Comparison of ENCODE assay signal across 13 mouse cellular contexts in the genomic region with DNA sequence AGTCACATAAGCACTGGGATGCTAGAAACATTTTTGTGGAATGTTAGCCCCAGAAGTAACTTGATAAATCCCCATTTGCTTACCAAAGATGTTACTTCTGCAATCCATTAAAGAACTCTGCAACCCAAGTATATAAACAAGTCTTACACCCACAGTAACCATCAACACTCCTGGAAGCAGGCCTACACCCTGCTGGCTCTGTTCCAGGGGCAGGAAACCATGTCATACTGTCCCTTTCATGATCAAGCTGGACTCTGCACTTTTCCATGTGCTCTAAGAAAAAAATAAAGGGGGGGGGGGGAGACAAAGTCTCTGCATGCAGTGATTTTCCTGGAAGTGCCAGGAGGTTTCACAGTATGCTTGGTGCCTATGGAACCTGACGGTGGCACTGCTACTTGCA.
A peak's percentile ranks its signal among the peaks of the same experiment; 100 is the strongest.
DNase-seq lines count a peak whose midpoint lies in the region.
"Had no signal": no experiment of that assay in that cellular context is flagged by ENCODE, and none has a peak within 500 bp of the region (broad histone marks: within the 10 kb centered on the region; RNA-seq: fewer than 3 reads in every experiment).

No protein-coding gene starts in this region.

- intact Hi-C loops in heart, postnatal 14 days (cut with DNase I) = no loop called here

- DNase-seq in heart, postnatal 14 days = peak; percentile 12 to 13
- DNase-seq in heart, adult 9 months (ENCODE audit: low spot score in 2 of 2) = no peak
- DNase-seq in kidney, postnatal 10 days = peak; percentile 64
- DNase-seq in kidney, adult 18-20 months = no peak
- DNase-seq in NIH3T3 (ENCODE audit: low read depth) = peak; percentile 24
- DNase-seq in kidney, postnatal 36 days = peak; percentile 19 to 52
- no peak for DNase-seq in cerebellum, adult 18-20 months
- DNase-seq: adrenal gland, postnatal 25 days; cerebellum, adult 9-11 months; gastrocnemius, postnatal 14 days; liver, embryonic 13.5 days; lung, adult 2 months; thymus, postnatal 25 days had no signal

Comparison
In these comparisons a context has a peak if more than half of its experiments do, and no peak if none do; other contexts are left out.
1. DNase-seq: peak in heart, postnatal 14 days (2 of 2), kidney, postnatal 10 days (single experiment), NIH3T3 (single experiment) and kidney, postnatal 36 days (2 of 2); none in heart, adult 9 months (0 of 2), kidney, adult 18-20 months (single experiment) and cerebellum, adult 18-20 months (0 of 2).